Mouse (Mus musculus) olfactory bulb, adult 2 months (tissue): ENCODE measurements around the gene Arhgap44. TPM values are rescaled to one million over a fixed set of nuclear protein-coding genes. Genes with fewer than 3 reads are reported as not detected.

Source experiments
- H3K27ac ChIP-seq: fragments of 200-500 bp; 2 replicates; pipeline ENCODE4 v1.5.1; 2012; ENCODE audit warnings: low read depth, low read length; ENCODE audit not compliant: insufficient read depth
- H3K4me1 ChIP-seq: fragments of 200-500 bp; 2 replicates; pipeline ENCODE4 v1.6.1; 2012; ENCODE audit warnings: low read length; ENCODE audit not compliant: control insufficient read depth, insufficient read depth
- H3K4me3 ChIP-seq: fragments of 200-500 bp; 2 replicates; pipeline ENCODE4 v1.5.1; 2012; ENCODE audit warnings: mild to moderate bottlenecking, low read depth, low read length, moderate library complexity; ENCODE audit not compliant: insufficient read depth
- CTCF ChIP-seq: fragments of 200-500 bp; IDR thresholded peaks from 2 replicates; pipeline ENCODE4 v1.5.1; 2012; ENCODE audit warnings: low read depth, mild to moderate bottlenecking, low read length, moderate library complexity; ENCODE audit not compliant: insufficient read depth
- POLR2A ChIP-seq: fragments of 200-500 bp; IDR thresholded peaks from 2 replicates; pipeline ENCODE4 v1.6.1; 2012; ENCODE audit warnings: mild to moderate bottlenecking, low read depth, low read length, moderate library complexity; ENCODE audit not compliant: insufficient read depth
- WGBS: fragments of 180-500 bp; shearing (Covaris S2); methylation state at CpG from one replicate; pipeline ENCODE4 v1.1.7; 2018; 5-methylcytosine and 5-hydroxymethylcytosine counted together
- polyA plus RNA-seq: library from polyadenylated mRNA; stranded (reverse); fragments of >200 nt; gene quantifications from 2 replicates; pipeline ENCODE4 v1.2.4, GENCODE M21; 2012; ENCODE audit warnings: low replicate concordance; ENCODE audit not compliant: missing spikeins, insufficient read depth, insufficient read length

The Arhgap44 gene
- polyA plus RNA-seq, 1 experiment = not detected

GRCm38 (mm10) chr11:64968507-64968906, 194.3 kb downstream of the Arhgap44 start:
- H3K4me1 ChIP-seq = no peaks in the 10 kb centered on the region
- H3K4me3 ChIP-seq = no peak overlapping the region
- no peak overlapping the region for H3K27ac ChIP-seq
- WGBS = 5% methylated on average over 3 of the region's 3 CpGs
- TF ChIP-seq POLR2A (no peak), CTCF (0 out of 2 replicates have a peak, but pooled peaks have one; percentile 39)

DNA sequence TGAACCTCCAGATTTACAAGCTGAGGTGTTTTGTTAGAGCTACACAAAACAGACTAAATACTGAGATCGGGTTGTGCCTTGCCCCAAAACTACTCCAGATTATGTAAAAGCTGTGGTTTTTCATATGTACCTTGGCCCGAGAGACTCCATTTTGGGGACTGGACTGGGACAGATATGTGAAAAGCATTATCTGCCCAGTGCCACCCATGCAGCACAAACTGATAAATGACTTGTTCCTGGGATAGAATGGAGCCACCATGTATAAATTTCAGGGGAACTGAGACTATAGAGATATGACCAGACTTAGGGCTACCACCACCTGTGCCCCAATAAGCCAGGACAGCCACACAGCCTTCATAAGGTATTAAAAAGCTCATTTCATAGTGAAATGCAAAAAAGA, 200.1 kb downstream of the Arhgap44 start:
- H3K4me1 ChIP-seq = no peaks in the 10 kb centered on the region
- TF ChIP-seq POLR2A (no peak), CTCF (no peak)
- 89% methylated on average over 2 of the region's 2 CpGs for WGBS

GRCm38 (mm10) chr11:64956962-64957729, 205.6 kb downstream of the Arhgap44 start:
- no peak overlapping the region for H3K27ac ChIP-seq
- H3K4me3 ChIP-seq = peak overlapping the region; percentile 9; the same call in 1 of the 2 replicates
- TF ChIP-seq CTCF (no peak), POLR2A (no peak)
- 6% methylated on average over 16 of the region's 16 CpGs for WGBS
- H3K4me1 ChIP-seq = 0 out of 2 replicates have a peak, but pooled peaks cover 2% of the 10 kb centered on the region

More for the DNA sequence above, 200.1 kb downstream of the Arhgap44 start:
- Histone ChIP-seq H3K4me3 (no peak overlapping the region), H3K27ac (no peak overlapping the region)

Other genes starting within 250 kb of the Arhgap44 start
- not detected in 2 replicates for gene Elac2, start 183.9 kb downstream of the Arhgap44 start, polyA plus RNA-seq
- not detected in 2 replicates for gene 1700086D15Rik, start 3.1 kb downstream of the Arhgap44 start, polyA plus RNA-seq
- not detected in 2 replicates for gene Myocd, start 107.0 kb upstream of the Arhgap44 start, polyA plus RNA-seq